Mouse (Mus musculus): Measurements from ENCODE around the gene Olfr378.

DNA sequence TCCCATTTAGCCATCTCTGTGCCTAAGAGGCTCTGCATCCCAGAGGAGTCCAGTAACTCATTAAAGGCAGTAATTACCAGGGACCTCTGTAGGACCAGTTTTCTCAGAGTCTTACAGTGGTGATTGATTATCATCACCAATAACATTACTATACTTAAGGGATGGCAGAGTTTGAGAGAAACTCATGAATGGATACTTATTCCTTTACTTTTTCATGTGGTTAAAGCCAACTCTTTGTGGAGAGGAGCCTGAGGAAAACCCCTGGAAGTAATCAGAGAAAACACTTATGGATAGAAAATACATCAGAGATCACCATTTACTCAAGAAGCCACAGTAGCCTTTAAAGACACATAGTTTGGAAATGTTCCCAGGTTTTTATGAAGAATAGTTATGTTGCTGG is 28.8 kb downstream of the Olfr378 start, which contains the start of gene Olfr1:
- TF ChIP-seq CTCF (IDR thresholded peaks at IDR 0.05; ENCODE audit: borderline replicate concordance, control insufficient read depth, extremely low read depth, insufficient read depth, low read length, poor library complexity) (no peak), POLR2A (IDR thresholded peaks at IDR 0.05; ENCODE audit: control insufficient read depth, extremely low read depth, insufficient read depth, low read length, poor library complexity) (no peak)
